Mouse (Mus musculus) thymus, adult 2 months (tissue): ENCODE measurements around the gene Fam133b.

Experiments used
- CTCF ChIP-seq: fragments of 200-500 bp; IDR thresholded peaks from 2 replicates; pipeline ENCODE4 v1.5.1; 2012; ENCODE audit warnings: mild to moderate bottlenecking, control low read depth, low read length, moderate library complexity, borderline replicate concordance; ENCODE audit not compliant: control insufficient read depth, poor library complexity, insufficient read depth; ENCODE audit errors: extremely low read depth
- POLR2A ChIP-seq: fragments of 200-500 bp; IDR thresholded peaks from 2 replicates; pipeline ENCODE4 v1.6.1; 2012; ENCODE audit warnings: mild to moderate bottlenecking, low read length, control low read depth, moderate library complexity; ENCODE audit not compliant: control insufficient read depth, poor library complexity, insufficient read depth; ENCODE audit errors: extremely low read depth

DNA sequence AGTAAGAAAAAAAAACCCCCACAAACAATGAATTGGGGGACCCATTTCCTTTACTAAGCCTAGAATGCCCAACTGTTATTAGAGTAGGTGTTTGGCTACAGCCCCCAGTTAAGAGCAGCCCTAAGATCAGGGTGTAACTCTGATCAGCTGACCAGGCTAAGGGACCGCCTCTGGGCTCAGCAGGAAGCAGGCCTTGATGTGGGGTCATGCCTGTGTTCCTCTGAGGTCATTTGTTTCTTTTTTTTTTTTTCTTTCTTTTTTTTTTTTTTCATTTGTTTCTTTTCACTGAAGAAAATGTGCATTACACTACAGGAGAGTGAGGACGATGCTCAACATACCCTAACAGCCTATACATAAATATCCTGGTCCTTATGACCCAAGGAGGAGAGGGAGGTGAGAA, 34.3 kb downstream of the Fam133b start:
- no peak for TF ChIP-seq CTCF
- TF ChIP-seq POLR2A, result no peak
